Mouse (Mus musculus) heart, embryonic 10.5 days (tissue): ENCODE results near the gene Slc6a9. TPM values are rescaled to one million over a fixed set of nuclear protein-coding genes. Genes with fewer than 3 reads are reported as not detected.

ENCODE experiments used
- DNase-seq: peaks from one replicate; pipeline ENCODE4 v3.0.0-alpha.2; 2017; ENCODE audit warnings: low spot score
- H3K27ac ChIP-seq: fragments of 300-500 bp; sonication (generic); 2 replicates; pipeline ENCODE4 v1.5.1; 2016; ENCODE audit warnings: mild to moderate bottlenecking
- H3K27me3 ChIP-seq: fragments of 300-500 bp; sonication (generic); 2 replicates; pipeline ENCODE4 v1.6.1; 2016; ENCODE audit warnings: mild to moderate bottlenecking; ENCODE audit not compliant: poor library complexity, insufficient read depth, severe bottlenecking
- H3K36me3 ChIP-seq: fragments of 300-500 bp; sonication (generic); 2 replicates; pipeline ENCODE4 v1.6.1; 2016; ENCODE audit warnings: mild to moderate bottlenecking, moderate library complexity
- H3K4me1 ChIP-seq: fragments of 300-500 bp; sonication (generic); 2 replicates; pipeline ENCODE4 v1.6.1; 2016; ENCODE audit warnings: mild to moderate bottlenecking
- H3K4me3 ChIP-seq: fragments of 300-500 bp; sonication (generic); 2 replicates; pipeline ENCODE4 v1.5.1; 2016; ENCODE audit warnings: mild to moderate bottlenecking, moderate library complexity
- H3K9me3 ChIP-seq: fragments of 300-500 bp; sonication (generic); 2 replicates; pipeline ENCODE4 v1.6.1; 2016; ENCODE audit warnings: mild to moderate bottlenecking, moderate library complexity
- WGBS: fragments of 180-500 bp; shearing (Covaris S2); methylation state at CpG from one replicate; pipeline ENCODE4 v1.1.7; 2016; 5-methylcytosine and 5-hydroxymethylcytosine counted together
- polyA plus RNA-seq: library from polyadenylated mRNA; unstranded; fragments of >200 nt; fragmentation: Nextera tagmentation; extraction: Ambion mirVana; gene quantifications from 2 replicates; pipeline ENCODE4 v1.2.1, GENCODE M21; 2016

The Slc6a9 gene
- polyA plus RNA-seq, 1 experiment from 2014 or later: 12.8 TPM

- Histone ChIP-seq H3K4me3 (no peak overlapping the region), H3K4me1 (peaks cover 9% of the 10 kb centered on the region), H3K9me3 (no peaks in the 10 kb centered on the region), H3K27me3 (no peaks in the 10 kb centered on the region), H3K36me3 (peaks cover 80% of the 10 kb centered on the region), H3K27ac (no peak overlapping the region)
- 89% methylated on average over 3 of the region's 3 CpGs for WGBS
- DNase-seq: no peak
These were observed 71.9 kb downstream of the Slc6a9 start for GRCm38 (mm10) chr4:117906196-117906595.

- H3K9me3 ChIP-seq: no peaks in the 10 kb centered on the region
- DNase-seq: no peak
- no peaks in the 10 kb centered on the region for H3K27me3 ChIP-seq
- H3K27ac ChIP-seq: no peak overlapping the region
- peaks cover 33% of the 10 kb centered on the region for H3K4me1 ChIP-seq
- H3K4me3 ChIP-seq: no peak overlapping the region
- peaks cover 66% of the 10 kb centered on the region for H3K36me3 ChIP-seq
- WGBS: 81% methylated on average over 8 of the region's 8 CpGs
These were observed 74.6 kb downstream of the Slc6a9 start for GRCm38 (mm10) chr4:117908834-117909453.

GRCm38 (mm10) chr4:117912131-117912561 is 77.8 kb downstream of the Slc6a9 start:
- Histone ChIP-seq H3K4me3 (no peak overlapping the region), H3K27ac (no peak overlapping the region), H3K9me3 (no peaks in the 10 kb centered on the region), H3K27me3 (no peaks in the 10 kb centered on the region), H3K4me1 (peaks cover 49% of the 10 kb centered on the region), H3K36me3 (peaks cover 38% of the 10 kb centered on the region)
- WGBS: 90% methylated on average over 13 of the region's 13 CpGs
- DNase-seq: peak; percentile 72

- H3K36me3 ChIP-seq: peaks cover 35% of the 10 kb centered on the region
- H3K4me1 ChIP-seq: peaks cover 54% of the 10 kb centered on the region
- 69% methylated on average over 7 of the region's 7 CpGs for WGBS
- peak; percentile 69 for DNase-seq
- H3K4me3 ChIP-seq: peak overlapping the region; percentile 84; the same call in 1 of the 2 replicates
- no peaks in the 10 kb centered on the region for H3K27me3 ChIP-seq
- H3K9me3 ChIP-seq: no peaks in the 10 kb centered on the region
- 0 out of 2 replicates have a peak overlapping the region, but pooled peaks have one; percentile 29 for H3K27ac ChIP-seq
These were observed 78.5 kb downstream of the Slc6a9 start for GRCm38 (mm10) chr4:117912685-117913273.

GRCm38 (mm10) chr4:117913421-117913820 is 79.1 kb downstream of the Slc6a9 start:
- Histone ChIP-seq H3K4me1 (peaks cover 60% of the 10 kb centered on the region), H3K27ac (no peak overlapping the region), H3K27me3 (no peaks in the 10 kb centered on the region), H3K9me3 (no peaks in the 10 kb centered on the region), H3K36me3 (peaks cover 29% of the 10 kb centered on the region), H3K4me3 (peak overlapping the region; percentile 84)
- WGBS: 47% methylated on average over 3 of the region's 3 CpGs
- no peak for DNase-seq

- H3K36me3 ChIP-seq: peaks cover 26% of the 10 kb centered on the region
- H3K27me3 ChIP-seq: no peaks in the 10 kb centered on the region
- peak overlapping the region; percentile 100 for H3K27ac ChIP-seq
- peaks cover 60% of the 10 kb centered on the region for H3K4me1 ChIP-seq
- 12% methylated on average over 8 of the region's 8 CpGs for WGBS
- no peak for DNase-seq
- H3K4me3 ChIP-seq: peak overlapping the region; percentile 84
- H3K9me3 ChIP-seq: no peaks in the 10 kb centered on the region
These were observed 79.7 kb downstream of the Slc6a9 start for GRCm38 (mm10) chr4:117914031-117914430.

GRCm38 (mm10) chr4:117914591-117915442 is 80.5 kb downstream of the Slc6a9 start, which contains the start of gene Ipo13:
Gene Ipo13, minus strand, starts transcription at chr4:117914999.
- Histone ChIP-seq H3K36me3 (peaks cover 22% of the 10 kb centered on the region), H3K4me3 (peak within 1 kb of the TSS; percentile 84), H3K9me3 (no peaks in the 10 kb centered on the region), H3K27ac (peak within 1 kb of the TSS; percentile 100), H3K4me1 (peaks cover 56% of the 10 kb centered on the region), H3K27me3 (no peaks in the 10 kb centered on the region)
- peak; percentile 97 for DNase-seq
- under 1% methylated on average over 61 of the region's 61 CpGs for WGBS

GRCm38 (mm10) chr4:117915489-117916105 is 81.3 kb downstream of the Slc6a9 start:
- 6% methylated on average over 19 of the region's 19 CpGs for WGBS
- Histone ChIP-seq H3K4me1 (peaks cover 56% of the 10 kb centered on the region), H3K27me3 (no peaks in the 10 kb centered on the region), H3K9me3 (no peaks in the 10 kb centered on the region), H3K27ac (peak overlapping the region; percentile 100), H3K36me3 (peaks cover 20% of the 10 kb centered on the region), H3K4me3 (peak overlapping the region; percentile 84)
- no peak for DNase-seq

- peaks cover 56% of the 10 kb centered on the region for H3K4me1 ChIP-seq
- peak overlapping the region; percentile 84; the same call in 1 of the 2 replicates for H3K4me3 ChIP-seq
- H3K9me3 ChIP-seq: no peaks in the 10 kb centered on the region
These were observed 82.1 kb downstream of the Slc6a9 start for GRCm38 (mm10) chr4:117916386-117916785.

GRCm38 (mm10) chr4:117917402-117917801 is 83.1 kb downstream of the Slc6a9 start:
- Histone ChIP-seq H3K27ac (no peak overlapping the region), H3K27me3 (peaks cover 8% of the 10 kb centered on the region; the same call in 1 of the 2 replicates), H3K9me3 (no peaks in the 10 kb centered on the region), H3K36me3 (peaks cover 2% of the 10 kb centered on the region), H3K4me3 (no peak overlapping the region), H3K4me1 (peaks cover 47% of the 10 kb centered on the region)
- WGBS: 75% methylated on average over 4 of the region's 4 CpGs
- DNase-seq: no peak

More at GRCm38 (mm10) chr4:117916386-117916785, 82.1 kb downstream of the Slc6a9 start:
- 73% methylated on average over 5 of the region's 5 CpGs for WGBS
- DNase-seq: no peak
- peak overlapping the region; percentile 100; the same call in 1 of the 2 replicates for H3K27ac ChIP-seq
- H3K27me3 ChIP-seq: no peaks in the 10 kb centered on the region
- H3K36me3 ChIP-seq: peaks cover 12% of the 10 kb centered on the region

GRCm38 (mm10) chr4:117917847-117918246 is 83.5 kb downstream of the Slc6a9 start:
- H3K36me3 ChIP-seq: no peaks in the 10 kb centered on the region; the same call in 1 of the 2 replicates
- H3K27me3 ChIP-seq: peaks cover 13% of the 10 kb centered on the region; the same call in 1 of the 2 replicates
- no peak overlapping the region for H3K27ac ChIP-seq
- no peak for DNase-seq
- WGBS: 88% methylated on average over 4 of the region's 4 CpGs
- peaks cover 43% of the 10 kb centered on the region for H3K4me1 ChIP-seq
- no peak overlapping the region for H3K4me3 ChIP-seq
- H3K9me3 ChIP-seq: no peaks in the 10 kb centered on the region

- no peaks in the 10 kb centered on the region for H3K9me3 ChIP-seq
- 34% methylated on average over 3 of the region's 3 CpGs for WGBS
- peaks cover 17% of the 10 kb centered on the region; the same call in 1 of the 2 replicates for H3K27me3 ChIP-seq
- H3K4me1 ChIP-seq: peaks cover 39% of the 10 kb centered on the region
- no peaks in the 10 kb centered on the region for H3K36me3 ChIP-seq
- no peak overlapping the region for H3K4me3 ChIP-seq
- DNase-seq: no peak
- H3K27ac ChIP-seq: 0 out of 2 replicates have a peak overlapping the region, but pooled peaks have one; percentile 5
These were observed 84.0 kb downstream of the Slc6a9 start for GRCm38 (mm10) chr4:117918261-117918660.
